Mouse (Mus musculus): Measurements from ENCODE around the gene Olfr1012. TPM values are rescaled to one million over a fixed set of nuclear protein-coding genes. Genes with fewer than 3 reads are reported as not detected.

Gene Olfr1012
- polyA plus RNA-seq (2017; shearing (Covaris generic)): not detected

DNA sequence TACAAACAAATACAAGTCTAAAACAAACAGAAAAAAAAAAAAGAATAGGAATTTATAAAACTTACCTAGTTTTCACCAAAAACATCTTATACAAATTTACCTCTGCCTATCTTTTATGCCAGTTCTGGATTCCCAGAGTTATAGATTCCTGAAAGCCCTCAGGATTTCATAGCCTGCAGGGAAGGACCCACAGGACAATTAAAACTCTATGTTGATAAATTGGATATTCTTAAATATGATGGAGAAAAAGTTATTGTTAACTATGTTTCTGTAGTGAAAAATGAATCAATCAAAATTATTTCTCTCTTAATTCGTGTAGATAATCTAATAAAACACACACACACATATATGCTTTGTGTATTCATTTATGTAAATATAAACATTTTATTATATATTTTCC is at the start of gene Olfr1012:
Olfr1012 (minus strand) TSS at position 101 of the 400 bp plus-strand sequence.

DNA sequence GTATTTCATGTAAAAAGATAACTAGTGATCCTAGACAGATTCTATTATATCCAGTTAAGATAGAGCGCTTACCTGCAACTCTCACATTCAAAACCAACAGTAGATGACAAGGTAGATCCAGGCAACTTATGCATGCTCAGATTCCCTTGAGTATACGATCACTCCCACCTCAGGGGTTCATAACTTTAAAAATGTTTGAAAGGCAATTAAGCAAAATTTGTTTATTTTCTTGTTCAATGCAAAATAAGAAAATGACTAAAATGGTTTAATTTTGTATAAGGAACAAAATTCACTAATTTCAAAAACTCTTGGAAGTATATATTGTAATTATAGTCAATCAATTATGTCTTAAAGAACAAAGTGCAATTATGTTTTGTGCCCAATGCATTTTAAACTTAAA is 39.9 kb upstream of the Olfr1012 start, which contains the start of gene Olfr1016:
Olfr1016 (minus strand) TSS at position 101 of the 400 bp plus-strand sequence.

DNA sequence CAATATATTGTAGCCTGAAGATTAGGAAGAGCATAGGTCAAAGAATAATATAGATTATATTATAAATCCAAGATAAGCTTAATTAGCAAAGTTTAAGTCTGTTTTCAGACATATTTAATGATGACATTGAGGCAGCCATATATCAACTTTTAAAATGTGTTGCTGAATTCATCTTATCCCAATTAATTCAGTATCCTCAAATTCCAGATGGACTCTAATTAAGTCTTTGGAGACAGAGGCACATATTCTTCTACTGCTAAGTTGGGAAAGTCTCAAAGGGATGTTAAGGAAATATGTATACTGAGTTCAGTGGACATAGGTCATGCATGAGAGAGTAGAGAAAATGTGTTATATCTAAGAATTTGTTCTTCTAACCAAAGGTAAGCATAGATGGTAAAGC is 19.2 kb upstream of the Olfr1012 start, which contains the start of gene Olfr1015:
Olfr1015 (plus strand) TSS at position 301 of the 400 bp plus-strand sequence.

DNA sequence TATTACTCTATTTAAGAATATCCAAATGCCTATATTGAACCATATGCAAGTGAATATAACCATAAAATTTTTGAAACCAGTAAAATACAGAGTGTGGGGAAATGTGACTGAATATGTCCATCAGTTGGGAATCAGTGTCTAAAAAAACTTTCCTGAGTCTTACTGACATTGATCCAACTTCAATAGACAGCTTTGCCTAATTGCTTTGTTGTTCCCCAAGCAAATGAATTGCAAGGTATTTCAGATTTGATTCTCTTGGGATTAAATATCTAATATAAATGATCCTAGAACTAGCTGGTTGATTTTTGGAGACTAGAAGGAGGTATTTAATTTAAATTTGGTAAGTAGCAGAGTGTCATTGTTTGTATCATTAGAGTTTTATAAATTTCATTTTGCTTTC is 9.8 kb upstream of the Olfr1012 start, which contains the start of gene Olfr1014:
Olfr1014 (plus strand) TSS at position 301 of the 400 bp plus-strand sequence.

DNA sequence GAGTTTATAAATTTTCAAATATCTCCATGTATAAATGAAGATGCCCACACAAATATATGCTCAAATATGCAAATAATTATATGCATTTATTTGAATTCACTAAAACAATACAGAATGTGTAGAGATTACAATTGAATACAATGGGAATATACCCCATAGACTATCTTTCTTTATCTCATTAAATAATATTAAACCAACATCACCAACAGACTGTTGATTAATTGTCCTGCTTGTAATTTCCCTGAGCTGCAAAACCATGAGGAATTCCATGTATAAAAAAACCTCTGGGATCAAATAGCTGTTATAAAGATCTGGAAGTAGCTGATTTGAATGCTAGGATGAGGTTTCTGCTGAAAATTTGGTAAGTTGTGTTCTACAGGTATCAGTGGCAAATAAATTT is 4.2 kb upstream of the Olfr1012 start, which contains the start of gene Olfr1013:
Olfr1013 (plus strand) TSS at position 301 of the 400 bp plus-strand sequence.

DNA sequence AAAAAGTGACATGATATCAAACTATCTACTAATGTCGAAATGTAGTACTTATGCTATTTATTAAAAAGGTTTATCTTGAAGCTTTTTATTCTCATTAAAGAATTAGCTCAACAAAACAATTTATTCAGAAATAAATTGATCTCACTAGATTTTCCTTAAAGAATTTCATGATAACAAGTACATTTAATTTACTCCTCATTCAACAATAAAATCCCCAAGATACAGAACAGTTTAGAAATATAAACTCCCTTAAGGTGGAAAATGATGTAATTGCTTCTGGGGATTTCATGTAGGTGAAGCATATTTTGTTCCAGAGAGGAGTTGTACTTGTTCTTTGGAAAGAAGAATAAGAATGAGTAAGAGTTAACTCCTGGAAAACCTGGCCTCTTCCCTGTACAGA is 47.4 kb downstream of the Olfr1012 start, which contains the start of gene Olfr1009:
Olfr1009 (plus strand) TSS at position 301 of the 400 bp plus-strand sequence.

Other genes with a start within 250 kb of the Olfr1012 start
- gene 4833423E24Rik, start 243.7 kb downstream of the Olfr1012 start, polyA plus RNA-seq (2017; shearing (Covaris generic)): not detected
- gene Olfr996, start 183.6 kb downstream of the Olfr1012 start, polyA plus RNA-seq (2017; shearing (Covaris generic)): not detected
- not detected for gene Olfr998, start 173.8 kb downstream of the Olfr1012 start, polyA plus RNA-seq (2017; shearing (Covaris generic))
- gene Olfr1000, start 150.9 kb downstream of the Olfr1012 start, polyA plus RNA-seq (2017; shearing (Covaris generic)): not detected
- not detected for gene Olfr1002, start 112.1 kb downstream of the Olfr1012 start, polyA plus RNA-seq (2017; shearing (Covaris generic))
- not detected for gene Olfr154, start 98.3 kb downstream of the Olfr1012 start, polyA plus RNA-seq (2017; shearing (Covaris generic))
- gene Olfr1006, start 84.0 kb downstream of the Olfr1012 start, polyA plus RNA-seq (2017; shearing (Covaris generic)): not detected
- gene Olfr1008, start 73.3 kb downstream of the Olfr1012 start, polyA plus RNA-seq (2017; shearing (Covaris generic)): not detected
- gene Olfr1009, start 47.3 kb downstream of the Olfr1012 start, polyA plus RNA-seq (2017; shearing (Covaris generic)): not detected
- gene Olfr1013, start 4.3 kb upstream of the Olfr1012 start, polyA plus RNA-seq (2017; shearing (Covaris generic)): not detected
- not detected for gene Olfr1014, start 9.9 kb upstream of the Olfr1012 start, polyA plus RNA-seq (2017; shearing (Covaris generic))
- not detected for gene Olfr1015, start 19.3 kb upstream of the Olfr1012 start, polyA plus RNA-seq (2017; shearing (Covaris generic))
- gene Olfr1016, start 39.8 kb upstream of the Olfr1012 start, polyA plus RNA-seq (2017; shearing (Covaris generic)): not detected
- gene Olfr1018, start 55.7 kb upstream of the Olfr1012 start, polyA plus RNA-seq (2017; shearing (Covaris generic)): not detected
- not detected for gene Olfr1019, start 82.7 kb upstream of the Olfr1012 start, polyA plus RNA-seq (2017; shearing (Covaris generic))
- not detected for gene Olfr1020, start 84.3 kb upstream of the Olfr1012 start, polyA plus RNA-seq (2017; shearing (Covaris generic))
- gene Olfr1022, start 105.8 kb upstream of the Olfr1012 start, polyA plus RNA-seq (2017; shearing (Covaris generic)): not detected
- gene Olfr1023, start 122.9 kb upstream of the Olfr1012 start, polyA plus RNA-seq (2017; shearing (Covaris generic)): not detected
- not detected for gene Olfr1024, start 142.3 kb upstream of the Olfr1012 start, polyA plus RNA-seq (2017; shearing (Covaris generic))
- not detected for gene Olfr1025-ps1, start 152.4 kb upstream of the Olfr1012 start, polyA plus RNA-seq (2017; shearing (Covaris generic))
- not detected for gene Olfr1026, start 158.8 kb upstream of the Olfr1012 start, polyA plus RNA-seq (2017; shearing (Covaris generic))
- not detected for gene Olfr1028, start 187.7 kb upstream of the Olfr1012 start, polyA plus RNA-seq (2017; shearing (Covaris generic))
- not detected for gene Olfr1029, start 211.1 kb upstream of the Olfr1012 start, polyA plus RNA-seq (2017; shearing (Covaris generic))
- not detected for gene Olfr1030, start 216.5 kb upstream of the Olfr1012 start, polyA plus RNA-seq (2017; shearing (Covaris generic))
- not detected for gene Olfr1031, start 227.5 kb upstream of the Olfr1012 start, polyA plus RNA-seq (2017; shearing (Covaris generic))
- gene Olfr1032, start 242.8 kb upstream of the Olfr1012 start, polyA plus RNA-seq (2017; shearing (Covaris generic)): not detected

Measured in inflammation-experienced regulatory T-cells, adult 16 weeks (primary cell).